Mouse (Mus musculus) intestine, embryonic 16.5 days (tissue): ENCODE results near the gene Agpat2. TPM values are rescaled to one million over a fixed set of nuclear protein-coding genes. Genes with fewer than 3 reads are reported as not detected.

ENCODE experiments used
- ATAC-seq: fragments of 200-750 bp; cut with Nextera tagmentation; 2 replicates; pipeline ENCODE4 v1.8.0; 2017; ENCODE audit warnings: moderate TSS enrichment, moderate library complexity
- H3K27ac ChIP-seq: fragments of 300-500 bp; sonication (generic); 2 replicates; pipeline ENCODE4 v1.5.1; 2014; ENCODE audit warnings: mild to moderate bottlenecking, low read length
- H3K27me3 ChIP-seq: fragments of 300-500 bp; sonication (generic); replicated peaks from 2 replicates; pipeline ENCODE4 v1.6.1; 2014; ENCODE audit warnings: low read length, control low read depth, mixed read lengths; ENCODE audit not compliant: control insufficient read depth, insufficient read depth
- H3K36me3 ChIP-seq: fragments of 300-500 bp; sonication (generic); 2 replicates; pipeline ENCODE4 v1.6.1; 2014; ENCODE audit warnings: low read length, control low read depth; ENCODE audit not compliant: control insufficient read depth, insufficient read depth
- H3K4me1 ChIP-seq: fragments of 300-500 bp; sonication (generic); 2 replicates; pipeline ENCODE4 v1.6.1; 2014; ENCODE audit warnings: low read length, control low read depth, mixed read lengths; ENCODE audit not compliant: control insufficient read depth, insufficient read depth
- H3K4me2 ChIP-seq: fragments of 300-500 bp; sonication (generic); 2 replicates; pipeline ENCODE4 v1.6.1; 2014; ENCODE audit warnings: low read depth, low read length, control low read depth
- H3K4me3 ChIP-seq: fragments of 300-500 bp; sonication (generic); 2 replicates; pipeline ENCODE4 v1.5.1; 2014; ENCODE audit warnings: mild to moderate bottlenecking, low read length
- H3K9ac ChIP-seq: fragments of 300-500 bp; sonication (generic); 2 replicates; pipeline ENCODE4 v1.6.1; 2014; ENCODE audit warnings: low read depth, low read length
- H3K9me3 ChIP-seq: fragments of 300-500 bp; sonication (generic); 2 replicates; pipeline ENCODE4 v1.6.1; 2016; ENCODE audit warnings: low read length, control low read depth; ENCODE audit not compliant: control insufficient read depth
- WGBS: fragments of 180-500 bp; shearing (Covaris S2); extraction: QIAGEN DNeasy Blood & Tissue Kit; methylation state at CpG from one replicate; pipeline ENCODE4 v1.1.7; 2014; 5-methylcytosine and 5-hydroxymethylcytosine counted together
- polyA plus RNA-seq: library from polyadenylated mRNA; unstranded; fragments of >200 nt; fragmentation: Nextera tagmentation; extraction: Ambion mirVana; gene quantifications from 2 replicates; pipeline ENCODE4 v1.2.1, GENCODE M21; 2015

The Agpat2 gene
- polyA plus RNA-seq, 1 experiment from 2014 or later, result 113 TPM

DNA sequence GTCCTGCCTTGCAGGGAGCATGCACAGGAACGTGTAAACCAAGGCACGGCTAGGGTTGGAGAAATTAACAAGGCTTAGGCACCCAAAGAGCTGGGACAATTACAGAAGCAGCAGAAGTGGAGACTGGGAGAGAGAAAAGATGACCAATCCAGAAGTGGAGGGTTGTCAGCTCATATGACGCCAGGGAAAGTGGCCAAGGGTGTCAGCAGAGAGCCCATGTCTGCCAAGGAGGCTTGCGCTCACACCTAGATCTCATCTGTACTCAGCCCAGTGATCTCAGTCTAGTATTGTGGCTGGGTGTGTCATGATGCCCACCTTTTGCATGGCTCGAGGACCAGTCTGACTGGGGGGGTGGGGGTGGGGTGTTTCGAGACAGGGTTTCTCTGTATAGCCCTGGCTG lies 18.5 kb downstream of the Agpat2 start:
- 51% methylated on average over 6 of the region's 6 CpGs for WGBS
- Histone ChIP-seq H3K4me1 (peaks cover 5% of the 10 kb centered on the region), H3K9me3 (no peaks in the 10 kb centered on the region), H3K4me2 (no peak overlapping the region), H3K36me3 (no peaks in the 10 kb centered on the region), H3K9ac (peak overlapping the region; percentile 80), H3K4me3 (peak overlapping the region; percentile 20), H3K27ac (peak overlapping the region; percentile 49), H3K27me3 (no peaks in the 10 kb centered on the region)
- no peak for ATAC-seq

DNA sequence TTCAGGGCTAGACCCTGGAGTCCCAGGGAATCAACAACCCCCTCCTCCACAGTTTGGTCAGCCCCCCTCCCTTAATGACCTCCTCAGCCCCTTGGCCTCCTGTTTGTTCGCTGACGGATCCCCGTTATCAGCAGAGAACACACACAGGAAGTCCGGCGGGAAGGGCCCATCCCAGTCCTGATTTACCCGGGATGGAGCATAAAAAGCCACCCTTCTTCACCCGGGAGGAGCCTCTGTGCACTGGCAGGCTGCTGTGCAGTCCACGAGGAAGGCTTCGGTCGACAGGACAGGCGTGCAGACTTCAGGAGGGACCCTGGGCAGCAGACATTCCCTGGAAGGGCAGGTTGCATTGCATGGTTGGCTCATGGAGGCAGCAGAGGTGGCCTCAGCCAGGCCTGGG lies 20.6 kb downstream of the Agpat2 start:
- peak overlapping the region; percentile 23; the same call in 1 of the 2 replicates for H3K27ac ChIP-seq
- 29% methylated on average over 11 of the region's 11 CpGs for WGBS
- no peak overlapping the region for H3K4me2 ChIP-seq
- peak overlapping the region; percentile 30 for H3K4me3 ChIP-seq
- H3K4me1 ChIP-seq, result peaks cover 5% of the 10 kb centered on the region
- ATAC-seq, result no peak
- no peaks in the 10 kb centered on the region for H3K27me3 ChIP-seq
- no peaks in the 10 kb centered on the region for H3K9me3 ChIP-seq
- H3K9ac ChIP-seq, result peak overlapping the region; percentile 55
- H3K36me3 ChIP-seq, result no peaks in the 10 kb centered on the region

DNA sequence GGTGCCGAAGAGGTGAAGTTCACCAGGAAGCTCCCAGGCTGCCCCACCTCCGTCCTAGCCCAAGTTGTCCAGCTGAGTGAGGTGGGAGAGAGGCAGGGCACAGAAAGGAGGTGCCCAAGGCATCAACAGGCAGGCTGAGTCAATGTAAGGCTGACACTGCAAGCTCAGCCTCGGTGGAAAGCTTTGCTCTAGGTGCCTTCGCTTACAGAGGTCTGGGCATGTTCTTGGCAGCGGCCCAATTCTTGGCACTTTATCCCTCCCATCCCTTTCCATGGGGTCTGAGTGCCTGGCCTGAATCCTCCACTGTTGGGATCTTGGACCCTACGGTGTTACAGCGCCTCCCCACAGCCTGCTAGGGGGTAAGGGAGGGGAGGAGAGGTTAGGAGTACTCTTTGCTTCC lies 21.5 kb downstream of the Agpat2 start:
- WGBS, result 75% methylated on average over 7 of the region's 7 CpGs
- Histone ChIP-seq H3K36me3 (no peaks in the 10 kb centered on the region), H3K27ac (peak overlapping the region; percentile 39; the same call in 1 of the 2 replicates), H3K4me2 (no peak overlapping the region), H3K9ac (no peak overlapping the region), H3K4me1 (peaks cover 7% of the 10 kb centered on the region), H3K4me3 (no peak overlapping the region), H3K27me3 (no peaks in the 10 kb centered on the region), H3K9me3 (no peaks in the 10 kb centered on the region)
- ATAC-seq, result no peak

DNA sequence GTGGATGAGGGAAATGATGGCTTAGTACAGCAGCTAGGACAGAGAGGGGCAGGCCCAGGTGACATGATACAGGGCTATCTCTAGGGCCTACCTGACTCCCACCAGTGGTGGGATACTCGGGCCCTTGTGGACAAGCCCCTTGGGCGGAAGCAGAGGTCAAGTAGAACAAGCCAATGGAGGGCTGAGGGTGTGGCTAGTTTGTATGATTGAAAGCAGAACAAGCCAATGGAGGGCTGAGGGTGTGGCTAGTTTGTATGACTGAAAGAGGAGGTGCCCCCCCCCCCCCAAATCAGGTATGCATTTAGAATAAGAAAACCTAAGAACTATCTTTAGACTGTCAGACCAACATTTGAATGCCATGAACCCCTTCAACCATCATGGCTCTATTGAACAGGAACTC lies 22.0 kb downstream of the Agpat2 start:
- Histone ChIP-seq H3K4me3 (no peak overlapping the region), H3K9me3 (no peaks in the 10 kb centered on the region), H3K4me1 (peaks cover 7% of the 10 kb centered on the region), H3K36me3 (no peaks in the 10 kb centered on the region), H3K27me3 (no peaks in the 10 kb centered on the region), H3K4me2 (no peak overlapping the region), H3K9ac (no peak overlapping the region), H3K27ac (no peak overlapping the region)
- 62% methylated on average over 2 of the region's 2 CpGs for WGBS
- no peak for ATAC-seq

GRCm38 (mm10) chr2:26580751-26581150 lies 23.5 kb downstream of the Agpat2 start:
- H3K9ac ChIP-seq, result no peak overlapping the region
- no peaks in the 10 kb centered on the region for H3K36me3 ChIP-seq
- no peak overlapping the region for H3K4me3 ChIP-seq
- 75% methylated on average over 5 of the region's 5 CpGs for WGBS
- H3K9me3 ChIP-seq, result no peaks in the 10 kb centered on the region
- no peaks in the 10 kb centered on the region for H3K27me3 ChIP-seq
- ATAC-seq, result no peak
- H3K4me2 ChIP-seq, result no peak overlapping the region
- peaks cover 4% of the 10 kb centered on the region; the same call in 1 of the 2 replicates for H3K4me1 ChIP-seq
- H3K27ac ChIP-seq, result no peak overlapping the region

DNA sequence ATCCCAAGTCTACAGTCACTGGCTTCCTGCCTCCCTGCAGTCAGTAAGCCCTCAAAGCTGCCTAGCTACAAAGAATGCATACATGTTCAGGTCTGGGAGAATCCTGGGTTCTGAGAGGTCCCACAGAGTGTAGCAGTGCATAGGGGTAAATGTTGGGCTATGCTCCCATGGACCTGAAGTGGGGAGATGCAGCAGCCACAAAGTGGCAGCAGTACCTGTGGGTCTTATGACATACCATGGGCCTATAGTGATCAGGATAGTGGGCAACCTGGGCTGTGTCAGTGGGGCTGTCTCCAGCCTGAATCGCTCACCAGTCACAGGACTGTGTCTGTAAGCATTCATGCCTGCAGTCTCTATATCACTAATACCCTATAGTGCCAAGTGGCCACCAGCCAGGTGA lies 24.5 kb downstream of the Agpat2 start, which contains the start of gene Egfl7:
Egfl7 (plus strand) TSS at position 301 of the 400 bp plus-strand sequence.
- Histone ChIP-seq H3K9me3 (no peaks in the 10 kb centered on the region), H3K4me2 (no peak within 1 kb of the TSS), H3K27me3 (no peaks in the 10 kb centered on the region), H3K36me3 (no peaks in the 10 kb centered on the region), H3K27ac (no peak within 1 kb of the TSS), H3K4me1 (peaks cover 4% of the 10 kb centered on the region; the same call in 1 of the 2 replicates), H3K4me3 (no peak within 1 kb of the TSS), H3K9ac (0 out of 2 replicates have a peak within 1 kb of the TSS, but pooled peaks have one; percentile 5)
- no peak for ATAC-seq
- WGBS, result 89% methylated on average over 1 of the region's 1 CpGs

DNA sequence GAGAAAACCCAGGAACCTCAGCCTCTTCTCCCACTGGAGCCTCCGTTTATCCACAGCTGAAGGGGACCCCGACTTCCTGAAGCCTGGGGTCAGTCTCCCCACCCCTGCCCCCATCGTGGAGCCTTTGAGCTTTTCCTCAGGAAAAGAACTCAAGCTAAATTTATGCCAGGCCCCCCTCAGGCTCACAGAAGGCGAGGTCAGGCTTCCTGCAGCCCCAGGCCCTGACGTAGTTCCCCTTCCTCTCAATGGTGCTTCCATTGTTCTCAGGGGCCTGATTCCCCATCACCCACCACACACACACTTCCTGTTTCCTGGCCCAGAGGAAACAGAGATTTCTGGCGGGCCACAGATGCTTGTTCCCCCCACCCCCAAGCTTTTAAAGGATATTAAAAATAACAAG lies 25.8 kb downstream of the Agpat2 start:
- Histone ChIP-seq H3K4me3 (no peak overlapping the region), H3K27ac (peak overlapping the region; percentile 65), H3K36me3 (no peaks in the 10 kb centered on the region), H3K9me3 (no peaks in the 10 kb centered on the region), H3K4me2 (no peak overlapping the region), H3K27me3 (no peaks in the 10 kb centered on the region), H3K4me1 (peaks cover 9% of the 10 kb centered on the region), H3K9ac (peak overlapping the region; percentile 30; the same call in 1 of the 2 replicates)
- peak; percentile 41; the same call in 1 of the 2 replicates for ATAC-seq
- 56% methylated on average over 6 of the region's 6 CpGs for WGBS

DNA sequence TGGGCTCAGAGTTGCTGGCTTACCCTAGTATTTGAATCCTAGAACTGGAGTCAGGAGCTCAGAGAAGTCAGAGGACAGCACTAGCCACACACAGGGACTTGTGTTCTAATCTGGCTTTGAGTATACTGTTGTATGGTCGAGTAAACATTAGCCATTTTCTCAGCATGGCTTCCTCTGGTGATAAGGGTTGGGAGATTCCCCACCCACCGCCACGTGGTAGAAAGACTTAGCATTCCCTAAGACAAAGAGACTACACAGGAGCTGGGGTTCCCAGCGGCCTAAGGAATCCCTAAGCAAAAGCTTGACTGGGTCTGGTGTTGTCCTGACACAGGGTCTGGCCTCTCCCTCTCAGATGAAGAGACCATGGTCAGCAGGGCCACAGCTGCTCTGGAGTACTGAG lies 27.8 kb downstream of the Agpat2 start:
- Histone ChIP-seq H3K36me3 (no peaks in the 10 kb centered on the region), H3K4me2 (no peak overlapping the region), H3K9ac (no peak overlapping the region), H3K9me3 (no peaks in the 10 kb centered on the region), H3K4me3 (no peak overlapping the region), H3K27ac (peak overlapping the region; percentile 29), H3K4me1 (peaks cover 13% of the 10 kb centered on the region), H3K27me3 (no peaks in the 10 kb centered on the region)
- WGBS, result 54% methylated on average over 4 of the region's 4 CpGs
- no peak for ATAC-seq

- H3K36me3 ChIP-seq, result no peaks in the 10 kb centered on the region
- H3K9ac ChIP-seq, result no peak overlapping the region
- H3K4me3 ChIP-seq, result no peak overlapping the region
- H3K27ac ChIP-seq, result no peak overlapping the region
- H3K9me3 ChIP-seq, result no peaks in the 10 kb centered on the region
- H3K27me3 ChIP-seq, result no peaks in the 10 kb centered on the region
- H3K4me1 ChIP-seq, result peaks cover 14% of the 10 kb centered on the region
- no peak for ATAC-seq
- no peak overlapping the region for H3K4me2 ChIP-seq
- 62% methylated on average over 4 of the region's 4 CpGs for WGBS
Measured at GRCm38 (mm10) chr2:26575865-26576264, 28.4 kb downstream of the Agpat2 start.

GRCm38 (mm10) chr2:26575378-26575777 lies 28.8 kb downstream of the Agpat2 start:
- Histone ChIP-seq H3K4me1 (peaks cover 14% of the 10 kb centered on the region), H3K27me3 (no peaks in the 10 kb centered on the region), H3K27ac (no peak overlapping the region), H3K4me2 (no peak overlapping the region), H3K9ac (no peak overlapping the region), H3K9me3 (no peaks in the 10 kb centered on the region), H3K4me3 (no peak overlapping the region), H3K36me3 (no peaks in the 10 kb centered on the region)
- ATAC-seq, result no peak
- WGBS, result 97% methylated on average over 1 of the region's 1 CpGs
